Mouse (Mus musculus) embryonic facial prominence, embryonic 10.5 days (tissue): ENCODE data around the gene Idh2. TPM values are rescaled to one million over a fixed set of nuclear protein-coding genes. Genes with fewer than 3 reads are reported as not detected.

Source experiments
- DNase-seq: peaks from one replicate; pipeline ENCODE4 v3.0.0-alpha.2; 2017; ENCODE audit warnings: low spot score
- H3K27ac ChIP-seq: fragments of 300-500 bp; sonication (generic); replicated peaks from 2 replicates; pipeline ENCODE4 v1.5.1; 2016; ENCODE audit warnings: mild to moderate bottlenecking
- H3K27me3 ChIP-seq: fragments of 300-500 bp; sonication (generic); replicated peaks from 2 replicates; pipeline ENCODE4 v1.6.1; 2016; ENCODE audit warnings: low read depth, mild to moderate bottlenecking; ENCODE audit not compliant: poor library complexity, severe bottlenecking
- H3K36me3 ChIP-seq: fragments of 300-500 bp; sonication (generic); replicated peaks from 2 replicates; pipeline ENCODE4 v1.6.1; 2016; ENCODE audit warnings: mild to moderate bottlenecking, moderate library complexity
- H3K4me1 ChIP-seq: fragments of 300-500 bp; sonication (generic); 2 replicates; pipeline ENCODE4 v1.6.1; 2016
- H3K4me3 ChIP-seq: fragments of 300-500 bp; sonication (generic); 2 replicates; pipeline ENCODE4 v1.5.1; 2016; ENCODE audit warnings: mild to moderate bottlenecking, moderate library complexity
- H3K9me3 ChIP-seq: fragments of 300-500 bp; sonication (generic); 2 replicates; pipeline ENCODE4 v1.6.1; 2016; ENCODE audit warnings: mild to moderate bottlenecking
- WGBS: fragments of 180-500 bp; shearing (Covaris S2); methylation state at CpG from one replicate; pipeline ENCODE4 v1.1.7; 2016; 5-methylcytosine and 5-hydroxymethylcytosine counted together
- polyA plus RNA-seq: library from polyadenylated mRNA; unstranded; fragments of >200 nt; fragmentation: Nextera tagmentation; extraction: Ambion mirVana; gene quantifications from 2 replicates; pipeline ENCODE4 v1.2.1, GENCODE M21; 2016

Idh2 gene
- polyA plus RNA-seq, 1 experiment from 2014 or later, result 522 TPM

GRCm38 (mm10) chr7:80074921-80075441 lies 40.2 kb downstream of the Idh2 start:
- Histone ChIP-seq H3K4me1 (peaks cover 96% of the 10 kb centered on the region), H3K27ac (peak overlapping the region; percentile 88), H3K36me3 (peaks cover 4% of the 10 kb centered on the region), H3K4me3 (no peak overlapping the region), H3K27me3 (no peaks in the 10 kb centered on the region), H3K9me3 (no peaks in the 10 kb centered on the region)
- WGBS, result 45% methylated on average over 5 of the region's 5 CpGs
- no peak for DNase-seq

- Histone ChIP-seq H3K9me3 (no peaks in the 10 kb centered on the region), H3K27ac (peak overlapping the region; percentile 88), H3K36me3 (peaks cover 4% of the 10 kb centered on the region), H3K4me3 (no peak overlapping the region), H3K27me3 (no peaks in the 10 kb centered on the region), H3K4me1 (peaks cover 99% of the 10 kb centered on the region)
- DNase-seq, result no peak
- WGBS, result 79% methylated on average over 8 of the region's 8 CpGs
These were observed 41.7 kb downstream of the Idh2 start for GRCm38 (mm10) chr7:80073506-80073905.

GRCm38 (mm10) chr7:80072297-80072696 lies 42.9 kb downstream of the Idh2 start:
- H3K27ac ChIP-seq, result 0 out of 2 replicates have a peak overlapping the region, but pooled peaks have one; percentile 30
- H3K4me1 ChIP-seq, result peaks cover 95% of the 10 kb centered on the region
- WGBS, result 59% methylated on average over 6 of the region's 6 CpGs

GRCm38 (mm10) chr7:80071209-80071608 lies 44.0 kb downstream of the Idh2 start:
- peaks cover 4% of the 10 kb centered on the region for H3K36me3 ChIP-seq
- peak overlapping the region; percentile 48 for H3K27ac ChIP-seq
- H3K4me3 ChIP-seq, result no peak overlapping the region
- peaks cover 95% of the 10 kb centered on the region for H3K4me1 ChIP-seq
- H3K27me3 ChIP-seq, result no peaks in the 10 kb centered on the region
- no peak for DNase-seq
- 88% methylated on average over 9 of the region's 9 CpGs for WGBS
- no peaks in the 10 kb centered on the region for H3K9me3 ChIP-seq

More at GRCm38 (mm10) chr7:80072297-80072696, 42.9 kb downstream of the Idh2 start:
- DNase-seq, result no peak
- Histone ChIP-seq H3K9me3 (no peaks in the 10 kb centered on the region), H3K27me3 (no peaks in the 10 kb centered on the region), H3K4me3 (no peak overlapping the region), H3K36me3 (peaks cover 4% of the 10 kb centered on the region)

GRCm38 (mm10) chr7:80069615-80070327 lies 45.4 kb downstream of the Idh2 start:
- H3K4me1 ChIP-seq, result peaks cover 92% of the 10 kb centered on the region
- H3K4me3 ChIP-seq, result no peak overlapping the region

GRCm38 (mm10) chr7:80068341-80068740 lies 46.9 kb downstream of the Idh2 start:
- H3K4me1 ChIP-seq, result peaks cover 92% of the 10 kb centered on the region
- no peak overlapping the region for H3K27ac ChIP-seq
- H3K4me3 ChIP-seq, result no peak overlapping the region
- peaks cover 4% of the 10 kb centered on the region for H3K36me3 ChIP-seq
- DNase-seq, result no peak
- no peaks in the 10 kb centered on the region for H3K27me3 ChIP-seq
- no peaks in the 10 kb centered on the region for H3K9me3 ChIP-seq
- 61% methylated on average over 5 of the region's 7 CpGs for WGBS

More at GRCm38 (mm10) chr7:80069615-80070327, 45.4 kb downstream of the Idh2 start:
- no peaks in the 10 kb centered on the region for H3K27me3 ChIP-seq
- no peaks in the 10 kb centered on the region for H3K9me3 ChIP-seq
- peaks cover 4% of the 10 kb centered on the region for H3K36me3 ChIP-seq
- H3K27ac ChIP-seq, result peak overlapping the region; percentile 69
- DNase-seq, result no peak
- WGBS, result 27% methylated on average over 13 of the region's 13 CpGs

- Histone ChIP-seq H3K27ac (no peak overlapping the region), H3K9me3 (no peaks in the 10 kb centered on the region), H3K36me3 (peaks cover 4% of the 10 kb centered on the region; the same call in 1 of the 2 replicates), H3K27me3 (no peaks in the 10 kb centered on the region), H3K4me3 (no peak overlapping the region), H3K4me1 (peaks cover 92% of the 10 kb centered on the region)
- no peak for DNase-seq
- WGBS, result 75% methylated on average over 13 of the region's 13 CpGs
These were observed 48.3 kb downstream of the Idh2 start for GRCm38 (mm10) chr7:80066675-80067455.

- 81% methylated on average over 3 of the region's 3 CpGs for WGBS
- Histone ChIP-seq H3K4me3 (no peak overlapping the region), H3K4me1 (peaks cover 92% of the 10 kb centered on the region), H3K27ac (peak overlapping the region; percentile 3; the same call in 1 of the 2 replicates), H3K36me3 (no peaks in the 10 kb centered on the region), H3K9me3 (no peaks in the 10 kb centered on the region), H3K27me3 (no peaks in the 10 kb centered on the region)
- DNase-seq, result no peak
These were observed 49.9 kb downstream of the Idh2 start for GRCm38 (mm10) chr7:80065250-80065649.

GRCm38 (mm10) chr7:80063902-80064736 lies 51.1 kb downstream of the Idh2 start:
- DNase-seq, result no peak
- H3K36me3 ChIP-seq, result no peaks in the 10 kb centered on the region; the same call in 1 of the 2 replicates
- peak overlapping the region; percentile 68 for H3K27ac ChIP-seq
- WGBS, result 73% methylated on average over 15 of the region's 15 CpGs
- no peaks in the 10 kb centered on the region for H3K27me3 ChIP-seq
- peaks cover 92% of the 10 kb centered on the region for H3K4me1 ChIP-seq
- no peaks in the 10 kb centered on the region for H3K9me3 ChIP-seq
- H3K4me3 ChIP-seq, result no peak overlapping the region

GRCm38 (mm10) chr7:80063244-80063643 lies 51.9 kb downstream of the Idh2 start:
- DNase-seq, result no peak
- Histone ChIP-seq H3K27me3 (no peaks in the 10 kb centered on the region), H3K36me3 (no peaks in the 10 kb centered on the region; the same call in 1 of the 2 replicates), H3K4me1 (peaks cover 92% of the 10 kb centered on the region), H3K27ac (peak overlapping the region; percentile 68), H3K4me3 (peak overlapping the region; percentile 27; the same call in 1 of the 2 replicates), H3K9me3 (no peaks in the 10 kb centered on the region)
- WGBS, result 75% methylated on average over 5 of the region's 5 CpGs

GRCm38 (mm10) chr7:80062083-80062826 lies 52.9 kb downstream of the Idh2 start:
- Histone ChIP-seq H3K4me1 (peaks cover 95% of the 10 kb centered on the region), H3K27ac (no peak overlapping the region), H3K27me3 (no peaks in the 10 kb centered on the region), H3K36me3 (peaks cover 3% of the 10 kb centered on the region; the same call in 1 of the 2 replicates), H3K4me3 (no peak overlapping the region), H3K9me3 (no peaks in the 10 kb centered on the region)
- WGBS, result 90% methylated on average over 17 of the region's 17 CpGs
- no peak for DNase-seq
